Mouse (Mus musculus) neural tube, embryonic 10.5 days (tissue): ENCODE measurements around the gene Pcbp3.
"Not testable (repeated sequence)": the region's sequence is repeated elsewhere in the genome, so short reads cannot be mapped to it uniquely, and the experiment has no call there.

Source experiments
- DNase-seq: peaks from one replicate; pipeline ENCODE4 v3.0.0-alpha.2; 2017; ENCODE audit warnings: low spot score; ENCODE audit errors: extremely low spot score

Gene Pcbp3

GRCm38 (mm10) chr10:76801841-76802499 is 159.7 kb downstream of the Pcbp3 start:
- no peak for DNase-seq

- no peak for DNase-seq
These were observed 160.4 kb downstream of the Pcbp3 start for GRCm38 (mm10) chr10:76801237-76801641.

- no peak for DNase-seq
These were observed 162.7 kb downstream of the Pcbp3 start for GRCm38 (mm10) chr10:76798751-76799585.

GRCm38 (mm10) chr10:76794102-76794501 is 167.6 kb downstream of the Pcbp3 start:
- no peak for DNase-seq

- peak; percentile 30 for DNase-seq
These were observed 170.2 kb downstream of the Pcbp3 start for GRCm38 (mm10) chr10:76791475-76791874.

GRCm38 (mm10) chr10:76789885-76790284 is 171.8 kb downstream of the Pcbp3 start:
- DNase-seq = no peak

GRCm38 (mm10) chr10:76785312-76785711 is 176.4 kb downstream of the Pcbp3 start:
- DNase-seq = no peak

GRCm38 (mm10) chr10:76779225-76779624 is 182.5 kb downstream of the Pcbp3 start:
- DNase-seq = no peak

GRCm38 (mm10) chr10:76771624-76772023 is 190.1 kb downstream of the Pcbp3 start:
- DNase-seq = no peak

- no peak for DNase-seq
These were observed 190.6 kb downstream of the Pcbp3 start for GRCm38 (mm10) chr10:76771086-76771485.

- no peak for DNase-seq
These were observed 192.1 kb downstream of the Pcbp3 start for GRCm38 (mm10) chr10:76769581-76769980.

GRCm38 (mm10) chr10:76766196-76766595 is 195.5 kb downstream of the Pcbp3 start:
- no peak for DNase-seq

GRCm38 (mm10) chr10:76764927-76765326 is 196.8 kb downstream of the Pcbp3 start:
- DNase-seq = no peak

GRCm38 (mm10) chr10:76763016-76763415 is 198.7 kb downstream of the Pcbp3 start:
- DNase-seq = peak; percentile 8

- DNase-seq = peak; percentile 10
These were observed 199.3 kb downstream of the Pcbp3 start for GRCm38 (mm10) chr10:76762411-76762810.

GRCm38 (mm10) chr10:76759878-76760277 is 201.8 kb downstream of the Pcbp3 start:
- no peak for DNase-seq

GRCm38 (mm10) chr10:76753640-76754039 is 208.0 kb downstream of the Pcbp3 start:
- no peak for DNase-seq

GRCm38 (mm10) chr10:76744267-76744666 is 217.4 kb downstream of the Pcbp3 start:
- not testable (repeated sequence) for DNase-seq

GRCm38 (mm10) chr10:76736764-76737163 is 224.9 kb downstream of the Pcbp3 start:
- no peak for DNase-seq

- DNase-seq = peak; percentile 82
These were observed 226.7 kb downstream of the Pcbp3 start for GRCm38 (mm10) chr10:76734979-76735378.

GRCm38 (mm10) chr10:76733677-76734068 is 228.0 kb downstream of the Pcbp3 start:
- DNase-seq = no peak

GRCm38 (mm10) chr10:76732881-76733676 is 228.6 kb downstream of the Pcbp3 start:
- peak; percentile 83 for DNase-seq
